Mouse (Mus musculus): ENCODE measurements around the gene Olfr157. TPM values are rescaled to one million over a fixed set of nuclear protein-coding genes. Genes with fewer than 3 reads are reported as not detected.

Olfr157 gene
- polyA plus RNA-seq, 1 experiment, result not detected

- H3K27me3 ChIP-seq (ENCODE audit: control insufficient read depth, insufficient read depth, insufficient read length), result peaks cover 4% of the 10 kb centered on the region
- H3K79me2 ChIP-seq (ENCODE audit: control insufficient read depth, insufficient read depth), result no peaks in the 10 kb centered on the region
- H3K4me2 ChIP-seq (ENCODE audit: low read depth), result no peak overlapping the region
- H3K4me3 ChIP-seq, result no peak overlapping the region
- no peak overlapping the region for H3ac ChIP-seq (ENCODE audit: control insufficient read depth, insufficient read length)
- no peak for TF ChIP-seq MYOG (IDR thresholded peaks at IDR 0.05; ENCODE audit: control insufficient read depth in 1 of 3, insufficient read depth in 1 of 3, insufficient read length in 2 of 3, low read depth in 2 of 3)
- TF ChIP-seq POLR2A (IDR thresholded peaks at IDR 0.05; ENCODE audit: insufficient read length, low read depth), result no peak
- no peak for TF ChIP-seq REST (IDR thresholded peaks at IDR 0.05; ENCODE audit: insufficient read depth, insufficient read length)
- TF ChIP-seq E2F4 (IDR thresholded peaks at IDR 0.05; ENCODE audit: insufficient read depth), result no peak
- TF ChIP-seq MYOD1 (IDR thresholded peaks at IDR 0.05; ENCODE audit: control insufficient read depth in 1 of 3, insufficient read length in 2 of 3, low read depth in 2 of 3), result no peak
- no peak for TF ChIP-seq TCF12 (IDR thresholded peaks at IDR 0.05; ENCODE audit: insufficient read depth, poor library complexity, severe bottlenecking)
- TF ChIP-seq TCF3 (IDR thresholded peaks at IDR 0.05; ENCODE audit: insufficient read length, low read depth), result no peak
- TF ChIP-seq CEBPB (IDR thresholded peaks at IDR 0.05; ENCODE audit: insufficient read depth, poor library complexity, severe bottlenecking), result no peak
- no peak for TF ChIP-seq MAX (IDR thresholded peaks at IDR 0.05; ENCODE audit: low read depth)
- H3K36me3 ChIP-seq (ENCODE audit: control insufficient read depth, insufficient read depth), result no peaks in the 10 kb centered on the region
These were observed 20.9 kb upstream of the Olfr157 start for GRCm38 (mm10) chr4:43860744-43861519.

DNA sequence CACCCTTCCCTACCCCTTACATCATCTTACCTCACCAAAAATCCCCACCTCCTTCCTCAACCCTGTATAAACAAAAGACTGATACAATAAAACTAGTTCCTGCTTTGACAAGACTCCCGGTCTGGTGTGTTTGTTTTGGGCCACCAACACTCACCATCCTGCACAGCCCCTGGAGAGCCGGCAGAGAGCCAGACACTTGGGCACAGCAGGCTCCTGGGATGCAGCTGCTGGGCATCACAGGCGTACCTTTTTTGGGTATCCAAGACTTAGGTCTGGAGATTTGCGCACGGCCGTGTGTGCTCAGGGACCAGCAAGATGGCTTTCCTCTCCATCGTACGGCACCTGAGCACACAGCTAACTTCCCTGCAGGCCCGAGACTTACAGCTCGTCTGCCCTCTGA, 19.9 kb upstream of the Olfr157 start:
- H3K79me2 ChIP-seq (ENCODE audit: control insufficient read depth, insufficient read depth), result no peaks in the 10 kb centered on the region
- TF ChIP-seq TCF12 (IDR thresholded peaks at IDR 0.05; ENCODE audit: insufficient read depth, poor library complexity, severe bottlenecking), result no peak
- peaks cover 4% of the 10 kb centered on the region for H3K27me3 ChIP-seq (ENCODE audit: control insufficient read depth, insufficient read depth, insufficient read length)
- no peaks in the 10 kb centered on the region for H3K36me3 ChIP-seq (ENCODE audit: control insufficient read depth, insufficient read depth)
- H3K4me3 ChIP-seq, result no peak overlapping the region
- no peak overlapping the region for H3K4me2 ChIP-seq (ENCODE audit: low read depth)
- H3ac ChIP-seq (ENCODE audit: control insufficient read depth, insufficient read length), result no peak overlapping the region

DNA sequence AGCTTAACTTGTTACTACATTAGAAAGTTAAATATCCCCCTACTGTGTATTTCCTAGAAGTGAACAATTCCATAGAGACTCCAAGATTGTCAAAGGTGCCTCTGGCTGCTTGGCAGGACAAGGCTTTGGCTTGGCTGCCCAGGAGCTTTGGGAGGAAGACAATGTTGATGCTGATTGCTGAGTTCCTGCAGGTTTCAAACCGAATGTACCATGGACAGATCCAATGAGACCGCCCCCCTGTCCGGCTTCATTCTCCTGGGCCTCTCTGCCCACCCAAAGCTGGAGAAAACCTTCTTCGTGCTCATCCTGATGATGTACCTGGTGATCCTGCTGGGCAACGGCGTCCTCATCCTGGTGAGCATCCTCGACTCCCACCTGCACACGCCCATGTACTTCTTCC, 14.1 kb upstream of the Olfr157 start:
- H3ac ChIP-seq (ENCODE audit: control insufficient read depth, insufficient read length), result no peak overlapping the region
- H3K4me3 ChIP-seq, result no peak overlapping the region
- no peak for TF ChIP-seq TCF12 (IDR thresholded peaks at IDR 0.05; ENCODE audit: insufficient read depth, poor library complexity, severe bottlenecking)
- H3K4me2 ChIP-seq (ENCODE audit: low read depth), result no peak overlapping the region
- no peaks in the 10 kb centered on the region for H3K79me2 ChIP-seq (ENCODE audit: control insufficient read depth, insufficient read depth)
- no peaks in the 10 kb centered on the region for H3K36me3 ChIP-seq (ENCODE audit: control insufficient read depth, insufficient read depth)
- peaks cover 22% of the 10 kb centered on the region for H3K27me3 ChIP-seq (ENCODE audit: control insufficient read depth, insufficient read depth, insufficient read length)

- Histone ChIP-seq H3K79me2 (ENCODE audit: control insufficient read depth, insufficient read depth) (no peaks in the 10 kb centered on the region), H3K36me3 (ENCODE audit: control insufficient read depth, insufficient read depth) (no peaks in the 10 kb centered on the region), H3K27me3 (ENCODE audit: control insufficient read depth, insufficient read depth, insufficient read length) (peaks cover 35% of the 10 kb centered on the region), H3ac (ENCODE audit: control insufficient read depth, insufficient read length) (no peak within 1 kb of the TSS), H3K4me2 (ENCODE audit: low read depth) (no peak within 1 kb of the TSS), H3K4me3 (no peak within 1 kb of the TSS)
- TF ChIP-seq MYOD1 (IDR thresholded peaks at IDR 0.05; ENCODE audit: control insufficient read depth in 1 of 3, insufficient read length in 2 of 3, low read depth in 2 of 3) (no peak), MYOG (IDR thresholded peaks at IDR 0.05; ENCODE audit: control insufficient read depth in 1 of 3, insufficient read depth in 1 of 3, insufficient read length in 2 of 3, low read depth in 2 of 3) (no peak), POLR2A (IDR thresholded peaks at IDR 0.05; ENCODE audit: insufficient read length, low read depth) (no peak), MAX (IDR thresholded peaks at IDR 0.05; ENCODE audit: low read depth) (no peak), CEBPB (IDR thresholded peaks at IDR 0.05; ENCODE audit: insufficient read depth, poor library complexity, severe bottlenecking) (no peak), USF1 (IDR thresholded peaks at IDR 0.05; ENCODE audit: low read depth) (no peak), POLR2AphosphoS2 (IDR thresholded peaks at IDR 0.05; ENCODE audit: insufficient read length, low read depth) (no peak), SRF (IDR thresholded peaks at IDR 0.05; ENCODE audit: control insufficient read depth, insufficient read length, low read depth) (no peak), REST (IDR thresholded peaks at IDR 0.05; ENCODE audit: insufficient read depth, insufficient read length) (no peak), TCF12 (IDR thresholded peaks at IDR 0.05; ENCODE audit: insufficient read depth, poor library complexity, severe bottlenecking) (no peak), TCF3 (IDR thresholded peaks at IDR 0.05; ENCODE audit: insufficient read length, low read depth) (no peak), E2F4 (IDR thresholded peaks at IDR 0.05; ENCODE audit: insufficient read depth) (no peak)
These were observed 11.3 kb upstream of the Olfr157 start, which contains the start of gene Olfr155 for GRCm38 (mm10) chr4:43851265-43851664. Olfr155 (plus strand) TSS chr4:43851565.

DNA sequence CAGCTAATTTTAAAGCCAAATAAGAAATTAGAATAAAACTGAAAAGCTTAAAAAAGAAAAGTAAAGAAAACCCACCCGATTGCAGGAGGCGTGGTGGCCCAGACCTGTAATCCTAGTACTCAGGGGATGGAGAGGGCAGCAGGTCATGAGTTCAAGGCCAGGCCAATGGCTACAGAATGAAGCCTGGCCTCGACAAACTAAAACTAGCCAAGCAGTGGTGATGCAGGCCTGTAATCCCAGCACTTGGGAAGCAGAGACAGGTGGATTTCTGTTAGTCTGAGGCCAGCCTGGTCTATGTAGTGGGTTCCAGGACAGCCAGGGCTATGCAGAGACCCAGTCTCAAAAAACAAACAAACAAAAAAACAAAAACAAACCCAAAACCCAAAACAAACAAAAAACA, 1.7 kb downstream of the Olfr157 start:
- no peak for TF ChIP-seq SRF (IDR thresholded peaks at IDR 0.05; ENCODE audit: control insufficient read depth, insufficient read length, low read depth)
- TF ChIP-seq POLR2A (IDR thresholded peaks at IDR 0.05; ENCODE audit: insufficient read length, low read depth), result no peak
- TF ChIP-seq POLR2AphosphoS2 (IDR thresholded peaks at IDR 0.05; ENCODE audit: insufficient read length, low read depth), result no peak
- TF ChIP-seq TCF12 (IDR thresholded peaks at IDR 0.05; ENCODE audit: insufficient read depth, poor library complexity, severe bottlenecking), result no peak
- TF ChIP-seq MYOD1 (IDR thresholded peaks at IDR 0.05; ENCODE audit: control insufficient read depth in 1 of 3, insufficient read length in 2 of 3, low read depth in 2 of 3), result no peak
- TF ChIP-seq MAX (IDR thresholded peaks at IDR 0.05; ENCODE audit: low read depth), result no peak
- TF ChIP-seq TCF3 (IDR thresholded peaks at IDR 0.05; ENCODE audit: insufficient read length, low read depth), result no peak
- no peak for TF ChIP-seq CEBPB (IDR thresholded peaks at IDR 0.05; ENCODE audit: insufficient read depth, poor library complexity, severe bottlenecking)
- no peak for TF ChIP-seq USF1 (IDR thresholded peaks at IDR 0.05; ENCODE audit: low read depth)
- TF ChIP-seq REST (IDR thresholded peaks at IDR 0.05; ENCODE audit: insufficient read depth, insufficient read length), result no peak
- no peak for TF ChIP-seq MYOG (IDR thresholded peaks at IDR 0.05; ENCODE audit: control insufficient read depth in 1 of 3, insufficient read depth in 1 of 3, insufficient read length in 2 of 3, low read depth in 2 of 3)
- TF ChIP-seq E2F4 (IDR thresholded peaks at IDR 0.05; ENCODE audit: insufficient read depth), result no peak
- no peak overlapping the region for H3K4me2 ChIP-seq (ENCODE audit: low read depth)

More for the DNA sequence above, 1.7 kb downstream of the Olfr157 start:
- Histone ChIP-seq H3K27me3 (ENCODE audit: control insufficient read depth, insufficient read depth, insufficient read length) (peaks cover 38% of the 10 kb centered on the region), H3K4me3 (no peak overlapping the region), H3K36me3 (ENCODE audit: control insufficient read depth, insufficient read depth) (no peaks in the 10 kb centered on the region), H3ac (ENCODE audit: control insufficient read depth, insufficient read length) (no peak overlapping the region), H3K79me2 (ENCODE audit: control insufficient read depth, insufficient read depth) (no peaks in the 10 kb centered on the region)
